Mouse (Mus musculus): ENCODE results near the gene Sox14.

Gene Sox14

GRCm38 (mm10) chr9:99850354-99850753 is 25.6 kb downstream of the Sox14 start:
- DNase-seq (ENCODE audit: low read depth, low spot score), result no peak

GRCm38 (mm10) chr9:99848327-99848726 is 27.6 kb downstream of the Sox14 start:
- DNase-seq (ENCODE audit: low read depth, low spot score), result no peak

GRCm38 (mm10) chr9:99846820-99847219 is 29.1 kb downstream of the Sox14 start:
- DNase-seq (ENCODE audit: low read depth, low spot score), result peak; percentile 87

GRCm38 (mm10) chr9:99839367-99839766 is 36.6 kb downstream of the Sox14 start:
- DNase-seq (ENCODE audit: low read depth, low spot score), result no peak

- no peak for DNase-seq (ENCODE audit: low read depth, low spot score)
Measured at GRCm38 (mm10) chr9:99838877-99839276, 37.1 kb downstream of the Sox14 start.

- no peak for DNase-seq (ENCODE audit: low read depth, low spot score)
Measured at GRCm38 (mm10) chr9:99836707-99837106, 39.3 kb downstream of the Sox14 start.

- DNase-seq (ENCODE audit: low read depth, low spot score), result no peak
Measured at GRCm38 (mm10) chr9:99835624-99836430, 40.1 kb downstream of the Sox14 start.
